Mouse (Mus musculus): ENCODE measurements around the gene Lrriq4.

GRCm38 (mm10) chr3:30706614-30707276 is 62.4 kb downstream of the Lrriq4 start:
- TF ChIP-seq TAL1 (IDR thresholded peaks at IDR 0.05; ENCODE audit: low read length) (peak; percentile 30; the same call in 1 of the 3 replicates), GATA1 (IDR thresholded peaks at IDR 0.05; ENCODE audit: low read length) (no peak)

Data from erythroblast, embryonic 14.5 days (primary cell).